Mouse (Mus musculus): ENCODE measurements around the gene Tnrc6b. TPM values are rescaled to one million over a fixed set of nuclear protein-coding genes. Genes with fewer than 3 reads are reported as not detected.
"Not testable (repeated sequence)": the region's sequence is repeated elsewhere in the genome, so short reads cannot be mapped to it uniquely, and the experiment has no call there.

The Tnrc6b gene
- total and polyA plus RNA-seq, 2 experiments = 7.3 to 18.2 TPM

GRCm38 (mm10) chr15:80722366-80722765, 11.3 kb downstream of the Tnrc6b start:
- DNase-seq (ENCODE audit: extremely low read depth, low read depth, low spot score) = no peak
- peaks cover 22% of the 10 kb centered on the region for H3K4me1 ChIP-seq (ENCODE audit: control insufficient read depth, insufficient read depth, low read length)
- H3K79me2 ChIP-seq (ENCODE audit: control insufficient read depth, insufficient read depth, low read length) = peaks cover 39% of the 10 kb centered on the region; the same call in 1 of the 2 replicates
- TF ChIP-seq POLR2A (IDR thresholded peaks at IDR 0.05; ENCODE audit: extremely low read depth, insufficient read depth, low read length) (no peak), CTCF (IDR thresholded peaks at IDR 0.05; ENCODE audit: low read depth, low read length) (no peak)
- H3K27me3 ChIP-seq (ENCODE audit: control insufficient read depth, insufficient read depth, low read length) = no peaks in the 10 kb centered on the region
- no peak overlapping the region for H3K9ac ChIP-seq (ENCODE audit: low read depth, low read length)
- H3K36me3 ChIP-seq (ENCODE audit: control insufficient read depth, insufficient read depth, low read length) = no peaks in the 10 kb centered on the region
- H3K27ac ChIP-seq (replicated peaks; ENCODE audit: insufficient read depth, low read depth, low read length) = no peak overlapping the region
- H3K4me3 ChIP-seq (ENCODE audit: insufficient read depth, low read depth, low read length) = no peak overlapping the region
- WGBS = 52% methylated on average over 3 of the region's 3 CpGs

- Histone ChIP-seq H3K9ac (ENCODE audit: low read depth, low read length) (no peak overlapping the region), H3K4me3 (ENCODE audit: insufficient read depth, low read depth, low read length) (no peak overlapping the region), H3K36me3 (ENCODE audit: control insufficient read depth, insufficient read depth, low read length) (no peaks in the 10 kb centered on the region), H3K27ac (replicated peaks; ENCODE audit: insufficient read depth, low read depth, low read length) (no peak overlapping the region), H3K27me3 (ENCODE audit: control insufficient read depth, insufficient read depth, low read length) (no peaks in the 10 kb centered on the region), H3K79me2 (ENCODE audit: control insufficient read depth, insufficient read depth, low read length) (peaks cover 20% of the 10 kb centered on the region; the same call in 1 of the 2 replicates), H3K4me1 (ENCODE audit: control insufficient read depth, insufficient read depth, low read length) (no peaks in the 10 kb centered on the region; the same call in 1 of the 2 replicates)
- DNase-seq (ENCODE audit: extremely low read depth, low read depth, low spot score) = no peak
- no peak for TF ChIP-seq POLR2A (IDR thresholded peaks at IDR 0.05; ENCODE audit: extremely low read depth, insufficient read depth, low read length)
- no peak for TF ChIP-seq CTCF (IDR thresholded peaks at IDR 0.05; ENCODE audit: low read depth, low read length)
- 75% methylated on average over 2 of the region's 2 CpGs for WGBS
Measured at GRCm38 (mm10) chr15:80729477-80729876, 18.4 kb downstream of the Tnrc6b start.

GRCm38 (mm10) chr15:80731043-80731442, 19.9 kb downstream of the Tnrc6b start:
- no peak for TF ChIP-seq CTCF (IDR thresholded peaks at IDR 0.05; ENCODE audit: low read depth, low read length)
- no peak overlapping the region for H3K27ac ChIP-seq (replicated peaks; ENCODE audit: insufficient read depth, low read depth, low read length)
- peaks cover 18% of the 10 kb centered on the region; the same call in 1 of the 2 replicates for H3K79me2 ChIP-seq (ENCODE audit: control insufficient read depth, insufficient read depth, low read length)
- DNase-seq (ENCODE audit: extremely low read depth, low read depth, low spot score) = no peak
- H3K4me3 ChIP-seq (ENCODE audit: insufficient read depth, low read depth, low read length) = no peak overlapping the region
- H3K9ac ChIP-seq (ENCODE audit: low read depth, low read length) = no peak overlapping the region
- no peaks in the 10 kb centered on the region for H3K27me3 ChIP-seq (ENCODE audit: control insufficient read depth, insufficient read depth, low read length)
- H3K36me3 ChIP-seq (ENCODE audit: control insufficient read depth, insufficient read depth, low read length) = no peaks in the 10 kb centered on the region
- 100% methylated on average over 1 of the region's 1 CpGs for WGBS
- no peaks in the 10 kb centered on the region; the same call in 1 of the 2 replicates for H3K4me1 ChIP-seq (ENCODE audit: control insufficient read depth, insufficient read depth, low read length)

- Histone ChIP-seq H3K4me1 (ENCODE audit: control insufficient read depth, insufficient read depth, low read length) (no peaks in the 10 kb centered on the region; the same call in 1 of the 2 replicates), H3K27me3 (ENCODE audit: control insufficient read depth, insufficient read depth, low read length) (no peaks in the 10 kb centered on the region), H3K9ac (ENCODE audit: low read depth, low read length) (no peak overlapping the region), H3K36me3 (ENCODE audit: control insufficient read depth, insufficient read depth, low read length) (no peaks in the 10 kb centered on the region), H3K4me3 (ENCODE audit: insufficient read depth, low read depth, low read length) (no peak overlapping the region), H3K27ac (replicated peaks; ENCODE audit: insufficient read depth, low read depth, low read length) (no peak overlapping the region), H3K79me2 (ENCODE audit: control insufficient read depth, insufficient read depth, low read length) (peaks cover 18% of the 10 kb centered on the region; the same call in 1 of the 2 replicates)
- TF ChIP-seq CTCF (IDR thresholded peaks at IDR 0.05; ENCODE audit: low read depth, low read length) (no peak), POLR2A (IDR thresholded peaks at IDR 0.05; ENCODE audit: extremely low read depth, insufficient read depth, low read length) (no peak)
- no peak for DNase-seq (ENCODE audit: extremely low read depth, low read depth, low spot score)
- 86% methylated on average over 3 of the region's 3 CpGs for WGBS
Measured at GRCm38 (mm10) chr15:80731511-80731910, 20.4 kb downstream of the Tnrc6b start.

- TF ChIP-seq CTCF (IDR thresholded peaks at IDR 0.05; ENCODE audit: low read depth, low read length) (no peak), POLR2A (IDR thresholded peaks at IDR 0.05; ENCODE audit: extremely low read depth, insufficient read depth, low read length) (no peak)
- no peaks in the 10 kb centered on the region for H3K36me3 ChIP-seq (ENCODE audit: control insufficient read depth, insufficient read depth, low read length)
- no peak for DNase-seq (ENCODE audit: extremely low read depth, low read depth, low spot score)
Measured at GRCm38 (mm10) chr15:80732266-80733030, 21.3 kb downstream of the Tnrc6b start.

GRCm38 (mm10) chr15:80735300-80735699, 24.2 kb downstream of the Tnrc6b start:
- H3K4me3 ChIP-seq (ENCODE audit: insufficient read depth, low read depth, low read length) = no peak overlapping the region
- no peak for DNase-seq (ENCODE audit: extremely low read depth, low read depth, low spot score)
- H3K4me1 ChIP-seq (ENCODE audit: control insufficient read depth, insufficient read depth, low read length) = no peaks in the 10 kb centered on the region; the same call in 1 of the 2 replicates
- no peaks in the 10 kb centered on the region for H3K27me3 ChIP-seq (ENCODE audit: control insufficient read depth, insufficient read depth, low read length)
- no peaks in the 10 kb centered on the region for H3K36me3 ChIP-seq (ENCODE audit: control insufficient read depth, insufficient read depth, low read length)
- WGBS = 82% methylated on average over 3 of the region's 3 CpGs
- H3K9ac ChIP-seq (ENCODE audit: low read depth, low read length) = no peak overlapping the region
- TF ChIP-seq CTCF (IDR thresholded peaks at IDR 0.05; ENCODE audit: low read depth, low read length) (no peak), POLR2A (IDR thresholded peaks at IDR 0.05; ENCODE audit: extremely low read depth, insufficient read depth, low read length) (no peak)
- no peak overlapping the region for H3K27ac ChIP-seq (replicated peaks; ENCODE audit: insufficient read depth, low read depth, low read length)
- peaks cover 20% of the 10 kb centered on the region; the same call in 1 of the 2 replicates for H3K79me2 ChIP-seq (ENCODE audit: control insufficient read depth, insufficient read depth, low read length)

More at GRCm38 (mm10) chr15:80732266-80733030, 21.3 kb downstream of the Tnrc6b start:
- no peaks in the 10 kb centered on the region for H3K27me3 ChIP-seq (ENCODE audit: control insufficient read depth, insufficient read depth, low read length)
- H3K4me3 ChIP-seq (ENCODE audit: insufficient read depth, low read depth, low read length) = no peak overlapping the region
- no peaks in the 10 kb centered on the region; the same call in 1 of the 2 replicates for H3K4me1 ChIP-seq (ENCODE audit: control insufficient read depth, insufficient read depth, low read length)
- H3K79me2 ChIP-seq (ENCODE audit: control insufficient read depth, insufficient read depth, low read length) = peaks cover 15% of the 10 kb centered on the region; the same call in 1 of the 2 replicates
- WGBS = 66% methylated on average over 4 of the region's 4 CpGs
- no peak overlapping the region for H3K27ac ChIP-seq (replicated peaks; ENCODE audit: insufficient read depth, low read depth, low read length)
- no peak overlapping the region for H3K9ac ChIP-seq (ENCODE audit: low read depth, low read length)

- not testable (repeated sequence) for H3K4me1 ChIP-seq (ENCODE audit: control insufficient read depth, insufficient read depth, low read length); H3K27me3 ChIP-seq (ENCODE audit: control insufficient read depth, insufficient read depth, low read length); H3K9ac ChIP-seq (ENCODE audit: low read depth, low read length); H3K36me3 ChIP-seq (ENCODE audit: control insufficient read depth, insufficient read depth, low read length); H3K4me3 ChIP-seq (ENCODE audit: insufficient read depth, low read depth, low read length); H3K27ac ChIP-seq (replicated peaks; ENCODE audit: insufficient read depth, low read depth, low read length); DNase-seq (ENCODE audit: extremely low read depth, low read depth, low spot score)
- WGBS = 95% methylated on average over 4 of the region's 4 CpGs
- peaks cover 20% of the 10 kb centered on the region; the same call in 1 of the 2 replicates for H3K79me2 ChIP-seq (ENCODE audit: control insufficient read depth, insufficient read depth, low read length)
Measured at GRCm38 (mm10) chr15:80735708-80736107, 24.6 kb downstream of the Tnrc6b start.
